Mouse (Mus musculus) urinary bladder, postnatal 36 days (tissue): ENCODE measurements at regions not wholly inside any gene's neighbourhood (a gene's known extent, or its start where the extent isn't known, plus 50 kb on each side); places are given as distances from the start of the nearest gene placed in this dataset.

Source experiments
- DNase-seq, 2 experiments: peaks; one replicate each; pipeline ENCODE4 v3.0.0; 2022; ENCODE audit warnings: low spot score in 2 of 2, mixed read lengths in 1 of 2

GRCm38 (mm10) chr5:35165459-35165858, 59.9 kb upstream of the Lrpap1 start:
- DNase-seq: no peak

- DNase-seq: no peak
These were observed 57.0 kb upstream of the Lrpap1 start for GRCm38 (mm10) chr5:35162607-35163006.

- DNase-seq: no peak
These were observed 56.6 kb upstream of the Lrpap1 start for GRCm38 (mm10) chr5:35162120-35162519.

GRCm38 (mm10) chr5:35160929-35161815, 55.6 kb upstream of the Lrpap1 start:
- no peak for DNase-seq

- DNase-seq: no peak
These were observed 54.3 kb upstream of the Lrpap1 start for GRCm38 (mm10) chr5:35159854-35160253.

- no peak for DNase-seq
These were observed 53.7 kb upstream of the Lrpap1 start for GRCm38 (mm10) chr5:35159178-35159661.

GRCm38 (mm10) chr5:35158346-35159047, 52.9 kb upstream of the Lrpap1 start:
- DNase-seq: no peak

- no peak for DNase-seq
These were observed 50.8 kb upstream of the Lrpap1 start for GRCm38 (mm10) chr5:35156371-35156770.

- no peak for DNase-seq
These were observed 50.2 kb upstream of the Lrpap1 start for GRCm38 (mm10) chr5:35155717-35156116.
